Mouse (Mus musculus) splenic B cell, adult 2 months (primary cell): Measurements from ENCODE around the gene Rhox4b.
"Not testable (repeated sequence)": the region's sequence is repeated elsewhere in the genome, so short reads cannot be mapped to it uniquely, and the experiment has no call there.

Experiments used
- DNase-seq: peaks from one replicate; pipeline ENCODE4 v3.0.0-alpha.2; 2011; ENCODE audit warnings: low read depth, low spot score
- H3K27me3 ChIP-seq: 2 replicates; pipeline ENCODE4 v1.6.1; 2012; ENCODE audit warnings: mild to moderate bottlenecking, low read length, moderate library complexity, mixed read lengths; ENCODE audit not compliant: control insufficient read depth, poor library complexity, insufficient read depth, severe bottlenecking
- H3K36me3 ChIP-seq: 2 replicates; pipeline ENCODE4 v1.6.1; 2012; ENCODE audit warnings: mild to moderate bottlenecking, low read length, moderate library complexity, mixed read lengths; ENCODE audit not compliant: control insufficient read depth, poor library complexity, insufficient read depth, severe bottlenecking

Rhox4b gene

DNA sequence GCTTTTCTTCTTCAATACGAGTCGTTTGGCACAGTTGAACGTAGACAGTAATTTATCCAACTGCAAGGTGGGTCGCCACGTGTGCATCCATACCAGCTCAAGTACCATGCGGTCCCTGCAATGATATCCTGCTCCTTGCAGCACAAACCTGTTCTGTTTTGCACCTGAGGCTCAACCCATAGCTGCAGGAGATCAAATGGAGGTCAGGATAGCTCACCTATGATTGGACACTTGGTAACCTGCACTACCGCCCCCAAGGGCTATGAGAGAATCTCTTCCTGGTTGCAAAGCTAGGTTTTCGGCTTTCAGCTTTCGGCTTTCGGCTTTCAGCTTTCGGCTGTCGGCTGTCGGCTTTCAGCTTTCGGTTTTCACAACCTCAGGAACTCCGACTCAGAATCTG is at the start of gene Rhox4b:
Gene Rhox4b (plus strand): TSS at position 301 of the 400 bp plus-strand sequence.
- not testable (repeated sequence) for H3K27me3 ChIP-seq, H3K36me3 ChIP-seq, DNase-seq

DNA sequence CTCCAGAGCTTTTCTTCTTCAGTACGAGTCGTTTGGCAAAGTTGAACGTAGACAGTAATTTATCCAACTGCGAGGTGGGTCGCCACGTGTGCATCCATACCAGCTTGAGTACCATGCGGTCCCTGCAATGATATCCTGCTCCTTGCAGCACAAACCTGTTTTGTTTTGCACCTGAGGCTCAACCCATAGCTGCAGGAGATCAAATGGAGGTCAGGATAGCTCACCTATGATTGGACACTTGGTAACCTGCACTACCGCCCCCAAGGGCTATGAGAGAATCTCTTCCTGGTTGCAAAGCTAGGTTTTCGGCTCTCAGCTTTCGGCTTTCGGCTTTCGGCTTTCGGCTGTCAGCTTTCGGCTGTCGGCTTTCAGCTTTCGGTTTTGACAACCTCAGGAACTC is 41.7 kb upstream of the Rhox4b start, which contains the start of gene Rhox4a2:
Gene Rhox4a2 (plus strand): TSS at position 301 of the 400 bp plus-strand sequence.
- H3K36me3 ChIP-seq, H3K27me3 ChIP-seq, DNase-seq: not testable (repeated sequence)

DNA sequence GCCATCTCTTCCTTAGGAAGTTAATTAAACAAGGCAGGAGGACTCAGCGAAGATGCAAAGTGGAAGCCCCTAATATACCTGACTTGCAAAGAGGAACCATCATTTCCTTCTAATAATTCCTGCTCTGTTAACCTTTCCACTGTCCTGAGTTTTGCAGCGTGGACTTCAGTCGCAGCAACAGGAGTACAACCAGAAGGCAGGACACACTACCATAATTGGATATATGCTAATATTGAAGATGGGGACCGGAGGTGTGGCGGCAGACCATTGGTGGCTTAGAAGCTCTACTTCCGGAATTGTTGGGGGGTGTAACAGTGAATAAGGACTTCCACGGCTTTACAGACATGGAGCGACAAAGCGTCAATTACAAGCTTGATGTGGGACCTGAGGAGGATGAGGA is 20.5 kb upstream of the Rhox4b start, which contains the start of gene Rhox2b:
Gene Rhox2b (plus strand): TSS at position 301 of the 400 bp plus-strand sequence.
- DNase-seq, H3K36me3 ChIP-seq, H3K27me3 ChIP-seq: not testable (repeated sequence)

DNA sequence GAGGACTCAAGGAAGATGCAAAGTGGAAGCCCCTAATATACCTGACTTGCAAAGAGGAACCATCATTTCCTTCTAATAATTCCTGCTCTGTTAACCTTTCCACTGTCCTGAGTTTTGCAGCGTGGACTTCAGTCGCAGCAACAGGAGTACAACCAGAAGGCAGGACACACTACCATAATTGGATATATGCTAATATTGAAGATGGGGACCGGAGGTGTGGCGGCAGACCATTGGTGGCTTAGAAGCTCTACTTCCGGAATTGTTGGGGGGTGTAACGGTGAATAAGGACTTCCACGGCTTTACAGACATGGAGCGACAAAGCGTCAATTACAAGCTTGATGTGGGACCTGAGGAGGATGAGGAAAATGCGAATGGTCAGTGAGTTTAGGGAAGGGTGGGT is 21.1 kb downstream of the Rhox4b start, which contains the start of gene Rhox2c:
Gene Rhox2c (plus strand): TSS at position 301 of the 400 bp plus-strand sequence.
- not testable (repeated sequence) for DNase-seq, H3K36me3 ChIP-seq, H3K27me3 ChIP-seq

DNA sequence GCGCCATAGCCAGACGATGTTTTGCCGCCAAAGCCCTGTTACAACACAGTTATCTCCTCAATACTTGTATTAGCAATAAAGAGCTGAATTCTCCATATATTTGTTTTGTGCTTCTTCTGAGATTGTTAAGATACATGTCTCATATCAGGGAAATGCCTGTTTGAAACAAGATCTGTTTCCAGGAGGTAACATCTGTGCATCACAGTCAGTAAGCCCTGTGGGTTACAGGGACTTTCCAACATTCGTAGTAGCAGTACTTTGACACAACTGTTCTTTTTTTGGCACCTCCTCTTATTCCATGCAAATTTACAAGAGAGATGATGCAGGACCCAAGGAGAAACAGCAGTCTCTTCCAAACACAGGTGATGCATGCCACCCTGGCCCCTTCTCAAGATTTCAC is 26.0 kb downstream of the Rhox4b start, which contains the start of gene Rhox3c:
Gene Rhox3c (plus strand): TSS at position 301 of the 400 bp plus-strand sequence.
- not testable (repeated sequence) for DNase-seq, H3K36me3 ChIP-seq, H3K27me3 ChIP-seq

DNA sequence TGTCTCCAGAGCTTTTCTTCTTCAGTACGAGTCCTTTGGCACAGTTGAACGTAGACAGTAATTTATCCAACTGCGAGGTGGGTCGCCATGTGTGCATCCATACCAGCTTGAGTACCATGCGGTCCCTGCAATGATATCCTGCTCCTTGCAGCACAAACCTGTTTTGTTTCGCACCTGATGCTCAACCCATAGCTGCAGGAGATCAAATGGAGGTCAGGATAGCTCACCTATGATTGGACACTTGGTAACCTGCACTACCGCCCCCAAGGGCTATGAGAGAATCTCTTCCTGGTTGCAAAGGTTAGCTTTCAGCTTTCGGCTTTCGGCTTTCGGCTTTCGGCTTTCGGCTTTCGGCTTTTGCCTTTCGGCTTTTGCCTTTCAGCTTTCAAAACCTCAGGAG is 47.7 kb downstream of the Rhox4b start, which contains the start of gene Rhox4c:
Gene Rhox4c (plus strand): TSS at position 301 of the 400 bp plus-strand sequence.
- DNase-seq, H3K27me3 ChIP-seq, H3K36me3 ChIP-seq: not testable (repeated sequence)
